Comparison of ENCODE assay signal across 7 mouse cellular contexts in the genomic region with DNA sequence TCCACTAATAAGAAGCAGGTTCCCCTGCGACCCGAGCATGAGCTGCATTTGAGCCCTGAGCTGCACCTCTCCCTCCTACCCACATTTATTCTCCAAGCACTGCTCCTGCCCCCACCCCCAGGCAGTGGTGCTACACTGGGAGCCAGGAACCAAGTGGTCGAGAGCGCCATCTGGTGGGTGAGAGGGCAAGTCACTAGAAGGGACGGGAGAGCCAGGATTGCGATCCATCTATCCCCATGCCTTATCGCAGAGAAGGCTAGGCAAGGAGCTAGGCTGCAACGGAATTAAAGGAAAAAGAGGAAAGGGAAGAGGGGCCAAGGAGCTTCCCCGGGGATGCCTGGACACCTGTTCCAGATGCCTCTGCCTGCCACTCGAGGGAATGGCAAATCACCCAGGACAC.
DNase-seq lines count a peak whose midpoint lies in the region; ATAC-seq and TF ChIP-seq lines count a peak whose summit lies in the region.

No protein-coding gene starts in this region.

- intact Hi-C loops in left cerebral cortex, postnatal 36 days (cut with DNase I): loop anchor here (1.0 kb wide), 1 partner anchor 174 kb away; no protein-coding TSS in a partner anchor

- no peak overlapping the region for H3K4me3 ChIP-seq in midbrain, postnatal 0 days (ENCODE audit: low read depth, low read length)

- TF ChIP-seq CTCF in midbrain, postnatal 0 days (IDR thresholded peaks at IDR 0.05): peak; percentile 99

- no peaks in the 10 kb centered on the region for H3K36me3 ChIP-seq in midbrain, postnatal 0 days (ENCODE audit: insufficient read depth, low read length)

- no peak overlapping the region for H3K9ac ChIP-seq in midbrain, postnatal 0 days (replicated peaks; ENCODE audit: low read length, poor library complexity, severe bottlenecking)

- no peak overlapping the region for H3K27ac ChIP-seq in midbrain, postnatal 0 days (ENCODE audit: low read depth, low read length)

- DNase-seq in adrenal gland, adult 8-10 months: peak; percentile 66
- peak; percentile 93 for DNase-seq in embryo, embryonic 10 days (ENCODE audit: low spot score)
- DNase-seq in gastrocnemius, postnatal 10 days: peak; percentile 89
- peak; percentile 55 for DNase-seq in kidney, adult 11 months
- DNase-seq in left cerebral cortex, postnatal 36 days (ENCODE audit: low spot score in 2 of 2): peak; percentile 83 to 84
- DNase-seq in midbrain, postnatal 0 days (ENCODE audit: low spot score): peak; percentile 92
- peak; percentile 70 to 85 for DNase-seq in spleen, postnatal 10 days (ENCODE audit: low spot score in 2 of 2)

- H3K9me3 ChIP-seq in midbrain, postnatal 0 days (ENCODE audit: low read length): no peaks in the 10 kb centered on the region

- H3K4me1 ChIP-seq in midbrain, postnatal 0 days (ENCODE audit: insufficient read depth, low read length): no peaks in the 10 kb centered on the region

- no peak overlapping the region for H3K4me2 ChIP-seq in midbrain, postnatal 0 days (ENCODE audit: low read depth, low read length, poor library complexity, severe bottlenecking)

- H3K27me3 ChIP-seq in midbrain, postnatal 0 days (ENCODE audit: insufficient read depth, low read length): no peaks in the 10 kb centered on the region

- peak; percentile 82 for ATAC-seq in midbrain, postnatal 0 days (ENCODE audit: low FRiP score)

- WGBS in midbrain, postnatal 0 days: 3% methylated on average over 10 of the region's 10 CpGs
